In genomic region chr8:120184850-120185792, GRCm38 (mm10) we compare ENCODE assay signal across 10 mouse cellular contexts. TPM values are rescaled to one million over a fixed set of nuclear protein-coding genes. Genes with fewer than 3 reads are reported as not detected.
DNase-seq lines count a peak whose midpoint lies in the region; ATAC-seq and TF ChIP-seq lines count a peak whose summit lies in the region.
"Had no signal": no experiment of that assay in that cellular context is flagged by ENCODE, and none has a peak within 500 bp of the region (broad histone marks: within the 10 kb centered on the region; RNA-seq: fewer than 3 reads in every experiment).

No protein-coding gene starts in this region.

- no peaks in the 10 kb centered on the region for H3K27me3 ChIP-seq in kidney, embryonic 14.5 days (ENCODE audit: control insufficient read depth, insufficient read depth, low read length)
- no peaks in the 10 kb centered on the region for H3K27me3 ChIP-seq in kidney, adult 2 months (replicated peaks; ENCODE audit: control insufficient read depth, insufficient read depth, low read length)
- H3K27me3 ChIP-seq in intestine, embryonic 15.5 days (replicated peaks), result no peaks in the 10 kb centered on the region
- H3K27me3 ChIP-seq in midbrain, embryonic 14.5 days (ENCODE audit: control insufficient read depth, insufficient read depth, low read length), result no peaks in the 10 kb centered on the region

- no peak for TF ChIP-seq CTCF in kidney, adult 2 months (conservative IDR thresholded peaks at IDR 0.05; ENCODE audit: insufficient read depth, insufficient read length, low read depth, low read length)

- peak overlapping the region; percentile 65; the same call in 1 of the 2 replicates for H3K27ac ChIP-seq in kidney, embryonic 14.5 days (ENCODE audit: low read depth, low read length)
- no peak overlapping the region for H3K27ac ChIP-seq in kidney, adult 2 months (ENCODE audit: insufficient read depth, low read depth, low read length)
- peak overlapping the region; percentile 78 for H3K27ac ChIP-seq in intestine, embryonic 15.5 days
- peak overlapping the region; percentile 75 for H3K27ac ChIP-seq in midbrain, embryonic 14.5 days (replicated peaks; ENCODE audit: low read depth, low read length)

- TF ChIP-seq POLR2A in kidney, adult 2 months (IDR thresholded peaks at IDR 0.05; ENCODE audit: low read depth, low read length), result no peak

- WGBS in kidney, embryonic 14.5 days, result 22% methylated on average over 17 of the region's 17 CpGs
- WGBS in kidney, adult 2 months, result 47% methylated on average over 17 of the region's 17 CpGs
- WGBS in intestine, embryonic 15.5 days, result 23% methylated on average over 17 of the region's 17 CpGs
- 19% methylated on average over 17 of the region's 17 CpGs for WGBS in midbrain, embryonic 14.5 days

- H3K9ac ChIP-seq in kidney, embryonic 14.5 days (ENCODE audit: low read depth, low read length), result peak overlapping the region; percentile 18; the same call in 1 of the 2 replicates
- H3K9ac ChIP-seq in intestine, embryonic 15.5 days, result no peak overlapping the region
- no peak overlapping the region; the same call in 1 of the 2 replicates for H3K9ac ChIP-seq in midbrain, embryonic 14.5 days (replicated peaks; ENCODE audit: low read length)

- peaks cover 39% of the 10 kb centered on the region for H3K4me1 ChIP-seq in kidney, embryonic 14.5 days (ENCODE audit: control insufficient read depth, insufficient read depth, low read length)
- peaks cover 12% of the 10 kb centered on the region for H3K4me1 ChIP-seq in kidney, adult 2 months (ENCODE audit: control insufficient read depth, insufficient read depth, low read length)
- H3K4me1 ChIP-seq in intestine, embryonic 15.5 days (replicated peaks), result peaks cover 38% of the 10 kb centered on the region
- H3K4me1 ChIP-seq in midbrain, embryonic 14.5 days (ENCODE audit: control insufficient read depth, insufficient read depth, low read length), result peaks cover 31% of the 10 kb centered on the region
- H3K4me1 ChIP-seq: megakaryocyte, embryonic 14.5 days had no signal

- intact Hi-C loops in gastrocnemius, postnatal 14 days (cut with DNase I; ENCODE audit: low total_unique reads), result loop anchor here (5.0 to 10.0 kb wide), 2 partner anchors 37 to 90 kb away; no protein-coding TSS in a partner anchor

- no peak for DNase-seq in kidney, adult 2 months
- DNase-seq in gastrocnemius, postnatal 14 days, result peak; percentile 62
- peak; percentile 83 for DNase-seq in midbrain, embryonic 14.5 days
- no peak for DNase-seq in right cerebral cortex, adult 2 months (ENCODE audit: low spot score in 2 of 2)
- no peak for DNase-seq in cerebellum, adult 11-12 months

- H3K4me3 ChIP-seq in kidney, embryonic 14.5 days (ENCODE audit: low read length), result no peak overlapping the region
- H3K4me3 ChIP-seq in kidney, adult 2 months (ENCODE audit: insufficient read depth, low read depth, low read length), result no peak overlapping the region
- H3K4me3 ChIP-seq in intestine, embryonic 15.5 days (replicated peaks), result no peak overlapping the region
- H3K4me3 ChIP-seq in midbrain, embryonic 14.5 days (replicated peaks; ENCODE audit: low read depth, low read length), result no peak overlapping the region
- H3K4me3 ChIP-seq: megakaryocyte, embryonic 14.5 days had no signal

- no peaks in the 10 kb centered on the region for H3K9me3 ChIP-seq in kidney, embryonic 14.5 days (ENCODE audit: control insufficient read depth, low read length)
- no peaks in the 10 kb centered on the region for H3K9me3 ChIP-seq in intestine, embryonic 15.5 days
- no peaks in the 10 kb centered on the region for H3K9me3 ChIP-seq in midbrain, embryonic 14.5 days (ENCODE audit: control insufficient read depth, low read length)
- H3K9me3 ChIP-seq: megakaryocyte, embryonic 14.5 days had no signal

- no peak overlapping the region for H3K4me2 ChIP-seq in kidney, embryonic 14.5 days (replicated peaks; ENCODE audit: low read depth, low read length)
- H3K4me2 ChIP-seq in intestine, embryonic 15.5 days (replicated peaks), result peak overlapping the region; percentile 17; the same call in 1 of the 2 replicates
- peak overlapping the region; percentile 28 for H3K4me2 ChIP-seq in midbrain, embryonic 14.5 days (ENCODE audit: low read length)

- peak; percentile 20; the same call in 1 of the 2 replicates for ATAC-seq in kidney, embryonic 14.5 days (ENCODE audit: low FRiP score, low TSS enrichment)
- ATAC-seq in intestine, embryonic 15.5 days, result peak; percentile 66
- ATAC-seq in midbrain, embryonic 14.5 days (ENCODE audit: low FRiP score, low TSS enrichment), result peak; percentile 37; the same call in 1 of the 2 replicates
- ATAC-seq in megakaryocyte, adult 5-6 weeks (ENCODE audit: poor library complexity, severe bottlenecking), result no peak

- no peaks in the 10 kb centered on the region for H3K36me3 ChIP-seq in kidney, embryonic 14.5 days (ENCODE audit: control insufficient read depth, insufficient read depth, low read length)
- H3K36me3 ChIP-seq in kidney, adult 2 months (ENCODE audit: control insufficient read depth, insufficient read depth, low read length), result no peaks in the 10 kb centered on the region
- no peaks in the 10 kb centered on the region for H3K36me3 ChIP-seq in intestine, embryonic 15.5 days
- no peaks in the 10 kb centered on the region for H3K36me3 ChIP-seq in midbrain, embryonic 14.5 days (ENCODE audit: control insufficient read depth, insufficient read depth, low read length)

RNA-seq across cellular contexts. Expression of gene Fam92b, which starts 7.9 kb away (rescaled TPM):
- polyA plus RNA-seq in kidney, embryonic 14.5 days (2014; fragmentation: Nextera tagmentation; extraction: Ambion mirVana), result 0.24 TPM in 1 of 2 replicates, not detected in the other
- polyA plus RNA-seq in kidney, adult 2 months (2012; rRNA removed), result not detected in 2 replicates
- not detected for total RNA-seq in gastrocnemius, postnatal 14 days (2021)
- polyA plus RNA-seq in intestine, embryonic 15.5 days (2015; fragmentation: Nextera tagmentation; extraction: Ambion mirVana), result 0.78 and 0.93 TPM in 2 replicates
- polyA plus RNA-seq in midbrain, embryonic 14.5 days (2014; fragmentation: Nextera tagmentation; extraction: Ambion mirVana), result 0.92 and 1.8 TPM in 2 replicates
- total RNA-seq in megakaryocyte, adult 5-6 weeks (2015), result not detected in 2 replicates
- total RNA-seq in megakaryocyte, adult 5-6 weeks (2017), result not detected in 2 replicates
- total RNA-seq: CH12.LX had no signal

RNA-seq across cellular contexts. Expression of gene Gse1, which starts 43.1 kb away (rescaled TPM):
- polyA plus RNA-seq in kidney, embryonic 14.5 days (2014; fragmentation: Nextera tagmentation; extraction: Ambion mirVana), result 11.3 and 12.1 TPM in 2 replicates
- polyA plus RNA-seq in kidney, adult 2 months (2012; rRNA removed), result 14.8 and 15.6 TPM in 2 replicates
- total RNA-seq in gastrocnemius, postnatal 14 days (2021), result 10 to 100 TPM; 22.7 to 28.7 TPM
- polyA plus RNA-seq in intestine, embryonic 15.5 days (2015; fragmentation: Nextera tagmentation; extraction: Ambion mirVana), result 7.9 and 9.6 TPM in 2 replicates
- 28.6 and 29.0 TPM in 2 replicates for polyA plus RNA-seq in midbrain, embryonic 14.5 days (2014; fragmentation: Nextera tagmentation; extraction: Ambion mirVana)
- 17.1 and 18.3 TPM in 2 replicates for total RNA-seq in megakaryocyte, adult 5-6 weeks (2015)
- 6.1 and 11.4 TPM in 2 replicates for total RNA-seq in megakaryocyte, adult 5-6 weeks (2017)

Comparison
In these comparisons a context has a peak if more than half of its experiments do, and no peak if none do; other contexts are left out.
1. DNase-seq: peak in gastrocnemius, postnatal 14 days (single experiment) and midbrain, embryonic 14.5 days (single experiment); none in kidney, adult 2 months (single experiment), right cerebral cortex, adult 2 months (0 of 2) and cerebellum, adult 11-12 months (single experiment).